ENCODE assay signal across 31 mouse cellular contexts in the genomic region with DNA sequence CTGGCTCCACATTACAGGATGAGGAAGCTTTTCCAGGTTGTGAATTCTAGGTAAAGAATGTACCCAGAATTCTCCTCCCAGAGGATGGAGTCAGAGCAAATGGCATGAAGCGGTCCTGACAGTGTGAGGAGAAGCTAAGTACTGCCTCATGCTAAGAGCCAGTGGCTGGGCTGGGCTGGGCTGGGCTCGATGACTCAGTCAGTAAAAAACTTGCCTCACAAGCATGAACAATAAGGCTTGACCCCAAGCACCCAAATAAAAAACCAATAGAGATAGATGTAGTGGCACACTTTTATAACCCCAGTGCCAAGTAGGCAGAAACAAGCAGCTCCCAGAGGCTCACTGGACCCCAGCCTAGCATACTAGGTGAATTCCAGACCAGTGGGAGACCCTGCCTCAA.
DNase-seq lines count a peak whose midpoint lies in the region; ATAC-seq and TF ChIP-seq lines count a peak whose summit lies in the region.
"Had no signal": no experiment of that assay in that cellular context is flagged by ENCODE, and none has a peak within 500 bp of the region (broad histone marks: within the 10 kb centered on the region; RNA-seq: fewer than 3 reads in every experiment).

No protein-coding gene starts in this region.

- no peaks in the 10 kb centered on the region for H3K4me1 ChIP-seq in stomach, embryonic 14.5 days (ENCODE audit: control insufficient read depth, insufficient read depth, low read length)
- H3K4me1 ChIP-seq: embryonic facial prominence, embryonic 12.5 days; hindbrain, embryonic 15.5 days had no signal

- no peaks in the 10 kb centered on the region for H3K27me3 ChIP-seq in Patski
- H3K27me3 ChIP-seq in stomach, embryonic 14.5 days (ENCODE audit: control insufficient read depth, insufficient read depth, low read length) = no peaks in the 10 kb centered on the region
- H3K27me3 ChIP-seq: embryonic facial prominence, embryonic 12.5 days; forebrain, embryonic 15.5 days; hindbrain, embryonic 15.5 days; midbrain, embryonic 13.5 days had no signal

- DNase-seq in urinary bladder, postnatal 14 days (ENCODE audit: low spot score) = peak; percentile 32
- no peak for DNase-seq in urinary bladder, postnatal 36 days (ENCODE audit: low spot score in 2 of 2)
- DNase-seq in Patski (ENCODE audit: low read depth, low spot score) = no peak
- DNase-seq in frontal cortex, postnatal 10 days (ENCODE audit: low spot score in 2 of 2) = no peak
- DNase-seq: adrenal gland, adult 2 months; adrenal gland, postnatal 36 days; cerebellum, adult 8-10 months; cerebellum, postnatal 25 days; embryo, embryonic 11 days; gastrocnemius, adult 2 months; heart, postnatal 14 days; kidney, adult 8-10 months; layer of hippocampus, adult 9-11 months; liver; lung, embryonic 14.5 days; retina, postnatal 1 day; right cerebral cortex, postnatal 14 days; thymus, postnatal 4 days had no signal

- in situ Hi-C loops in Patski (cut with MboI; ENCODE audit: low pct_unique_long_range_greater_than_20kb) = no loop called here

- no peak overlapping the region for H3K4me3 ChIP-seq in stomach, embryonic 14.5 days (ENCODE audit: low read depth, low read length)
- H3K4me3 ChIP-seq: embryonic facial prominence, embryonic 12.5 days; forebrain, embryonic 10.5 days; forebrain, embryonic 15.5 days; gastrocnemius, adult 2 months; hindbrain, embryonic 10.5 days; hindbrain, embryonic 15.5 days; midbrain, embryonic 13.5 days had no signal

- POLR2A ChIA-PET in Patski (lab: Charles Lee) = no interaction called here

- no peaks in the 10 kb centered on the region for H3K9me3 ChIP-seq in stomach, embryonic 14.5 days (ENCODE audit: control insufficient read depth, low read depth, low read length)
- H3K9me3 ChIP-seq: embryonic facial prominence, embryonic 12.5 days; forebrain, embryonic 10.5 days; forebrain, embryonic 15.5 days; hindbrain, embryonic 10.5 days; hindbrain, embryonic 15.5 days; midbrain, embryonic 13.5 days had no signal

- no peaks in the 10 kb centered on the region for H3K36me3 ChIP-seq in stomach, embryonic 14.5 days (ENCODE audit: control insufficient read depth, insufficient read depth, low read length)
- H3K36me3 ChIP-seq: embryonic facial prominence, embryonic 12.5 days; forebrain, embryonic 15.5 days; hindbrain, embryonic 10.5 days; hindbrain, embryonic 15.5 days; midbrain, embryonic 13.5 days had no signal

- H3K4me2 ChIP-seq in stomach, embryonic 14.5 days (replicated peaks; ENCODE audit: low read depth, low read length) = no peak overlapping the region
- H3K4me2 ChIP-seq: embryonic facial prominence, embryonic 12.5 days; forebrain, embryonic 15.5 days; hindbrain, embryonic 15.5 days; lung, embryonic 14.5 days; midbrain, embryonic 13.5 days had no signal

- no peak for TF ChIP-seq CTCF in Patski (IDR thresholded peaks at IDR 0.05)

- no peak overlapping the region for H3K9ac ChIP-seq in stomach, embryonic 14.5 days (replicated peaks; ENCODE audit: low read depth, low read length)
- H3K9ac ChIP-seq: embryonic facial prominence, embryonic 12.5 days; forebrain, embryonic 15.5 days; hindbrain, embryonic 15.5 days; liver, embryonic 14.5 days; lung, embryonic 14.5 days; midbrain, embryonic 13.5 days had no signal

- CTCF ChIA-PET in Patski (lab: Charles Lee) = interaction anchor here (1.0 kb wide), 1 partner anchor 16 kb away, joined by 3 read pairs; no protein-coding TSS in a partner anchor

- peak; percentile 65 for ATAC-seq in Patski
- ATAC-seq in stomach, embryonic 14.5 days (ENCODE audit: insufficient number of reproducible peaks, insufficient read depth, low FRiP score, low read depth) = 0 out of 2 replicates have a peak, but pooled peaks have one; percentile 33
- ATAC-seq in cerebellum, adult (ENCODE audit: insufficient number of reproducible peaks, low FRiP score, low TSS enrichment) = no peak
- no peak for ATAC-seq in megakaryocyte, adult 5-6 weeks (ENCODE audit: poor library complexity, severe bottlenecking)
- ATAC-seq: activated CD4-positive, CD25-positive, alpha-beta regulatory T cell, adult 4 months; forebrain, embryonic 15.5 days; inflammation-experienced regulatory T-cells, adult 6 months had no signal

- 62% methylated on average over 2 of the region's 2 CpGs for WGBS in stomach, embryonic 14.5 days

- no peak overlapping the region for H3K27ac ChIP-seq in stomach, embryonic 14.5 days (ENCODE audit: low read length)
- H3K27ac ChIP-seq: embryonic facial prominence, embryonic 12.5 days; forebrain, embryonic 10.5 days; forebrain, embryonic 15.5 days; gastrocnemius, adult 2 months; hindbrain, embryonic 10.5 days; hindbrain, embryonic 15.5 days; kidney, postnatal 0 days; liver, embryonic 14.5 days; midbrain, embryonic 13.5 days had no signal

Comparison
In these comparisons a context has a peak if more than half of its experiments do, and no peak if none do; other contexts are left out.
1. ATAC-seq: peak in Patski (single experiment) and stomach, embryonic 14.5 days (single experiment); none in cerebellum, adult (single experiment) and megakaryocyte, adult 5-6 weeks (single experiment).